Mouse (Mus musculus): ENCODE measurements at regions not wholly inside any gene's neighbourhood (a gene's known extent, or its start where the extent isn't known, plus 50 kb on each side); places are given as distances from the start of the nearest gene placed in this dataset.

GRCm38 (mm10) chr8:6882626-6883025 lies 1777.5 kb upstream of the Slc10a2 start:
- Histone ChIP-seq H3K9me3 (ENCODE audit: control insufficient read depth, low read length) (no peaks in the 10 kb centered on the region), H3K27ac (ENCODE audit: low read depth, low read length) (no peak overlapping the region), H3K36me3 (ENCODE audit: control insufficient read depth, insufficient read depth, low read length) (no peaks in the 10 kb centered on the region), H3K4me2 (replicated peaks; ENCODE audit: low read depth, low read length) (no peak overlapping the region), H3K27me3 (ENCODE audit: control insufficient read depth, insufficient read depth, low read length) (no peaks in the 10 kb centered on the region), H3K4me3 (ENCODE audit: low read depth, low read length) (no peak overlapping the region), H3K9ac (ENCODE audit: low read depth, low read length) (no peak overlapping the region), H3K4me1 (replicated peaks; ENCODE audit: control insufficient read depth, insufficient read depth, low read length) (no peaks in the 10 kb centered on the region)
- ATAC-seq (ENCODE audit: low FRiP score) = no peak
- DNase-seq (ENCODE audit: low spot score) = no peak
- 89% methylated on average over 4 of the region's 4 CpGs for WGBS

Data from hindbrain, embryonic 11.5 days (tissue).